Mouse (Mus musculus): ENCODE results near the gene Gm28308. TPM values are rescaled to one million over a fixed set of nuclear protein-coding genes. Genes with fewer than 3 reads are reported as not detected.

The Gm28308 gene
- total RNA-seq, 1 experiment from 2014 or later = not detected

DNA sequence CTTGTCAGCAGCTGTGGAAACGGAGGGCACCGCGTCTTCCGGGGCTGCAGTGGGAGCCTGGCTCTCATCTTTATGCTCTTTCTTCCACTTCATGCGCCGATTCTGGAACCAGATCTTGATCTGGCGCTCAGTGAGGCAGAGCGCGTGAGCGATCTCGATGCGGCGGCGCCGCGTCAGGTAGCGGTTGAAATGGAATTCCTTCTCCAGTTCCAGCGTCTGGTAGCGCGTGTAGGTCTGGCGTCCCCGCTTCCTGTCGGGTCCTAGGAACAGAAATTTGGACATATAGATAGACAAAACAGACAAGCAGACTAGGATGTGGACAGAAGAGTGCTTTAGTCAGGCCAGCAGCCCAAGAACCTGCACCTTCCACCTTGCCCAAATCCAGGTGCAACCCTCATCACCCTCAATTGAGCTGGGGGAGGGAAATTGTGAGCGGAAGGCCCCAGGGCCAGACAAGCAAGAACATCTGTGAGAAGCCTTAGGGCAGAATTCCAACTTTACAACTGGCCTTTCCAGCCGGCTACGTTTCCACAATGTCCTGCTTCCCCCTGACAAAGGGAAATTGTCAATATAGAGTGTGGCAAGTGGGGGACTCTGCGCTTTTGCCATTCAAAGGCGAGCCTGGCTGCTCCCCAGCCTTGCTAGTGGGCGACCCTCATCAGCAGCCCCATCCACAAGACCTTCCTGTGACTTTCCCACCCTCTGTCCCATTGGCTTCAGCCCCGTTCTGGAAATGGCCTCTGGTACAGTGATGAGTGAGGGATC is 2.8 kb upstream of the Gm28308 start:
- no peak for ATAC-seq (replicated peaks in 1 of 2; ENCODE audit: insufficient read depth in 1 of 2, low FRiP score in 2 of 2, low TSS enrichment in 1 of 2, low read depth in 1 of 2, poor library complexity in 2 of 2, severe bottlenecking in 2 of 2)

- no peak for ATAC-seq (replicated peaks in 1 of 2; ENCODE audit: insufficient read depth in 1 of 2, low FRiP score in 2 of 2, low TSS enrichment in 1 of 2, low read depth in 1 of 2, poor library complexity in 2 of 2, severe bottlenecking in 2 of 2)
Observed at GRCm38 (mm10) chr6:52215070-52215469, 1.9 kb upstream of the Gm28308 start.

- no peak for ATAC-seq (replicated peaks in 1 of 2; ENCODE audit: insufficient read depth in 1 of 2, low FRiP score in 2 of 2, low TSS enrichment in 1 of 2, low read depth in 1 of 2, poor library complexity in 2 of 2, severe bottlenecking in 2 of 2)
Observed at GRCm38 (mm10) chr6:52214271-52214670, 1.1 kb upstream of the Gm28308 start.

DNA sequence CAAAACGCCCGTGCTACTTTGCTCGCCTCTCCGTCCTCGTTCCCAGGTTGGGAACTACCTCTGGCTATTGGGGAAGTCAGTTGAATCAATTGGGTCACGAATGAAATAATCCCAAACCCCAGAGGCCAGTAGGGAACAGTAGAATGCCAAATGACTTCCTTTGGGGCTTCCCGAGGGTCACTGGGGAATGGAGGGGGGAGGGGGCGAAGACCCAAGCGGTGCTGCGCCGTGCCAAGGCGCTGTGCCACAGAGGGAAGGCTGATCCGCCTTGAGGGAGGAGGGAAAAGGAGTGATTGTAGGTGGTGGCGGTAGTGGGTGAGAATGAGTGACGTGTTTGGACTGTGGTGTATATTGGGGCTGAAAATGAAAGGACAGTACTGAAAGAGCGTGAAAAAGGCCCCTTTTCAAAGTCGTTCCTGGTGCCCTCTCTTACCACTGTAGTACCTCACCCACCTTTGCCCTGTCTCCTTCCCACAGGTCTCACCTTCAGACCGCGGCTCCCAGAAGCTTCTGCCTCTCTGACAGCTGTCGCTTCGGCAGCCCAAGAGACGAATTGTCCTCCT is 502 bp downstream of the Gm28308 start:
- peak; percentile 12 to 20; a peak in 1 of 4 replicates for ATAC-seq (replicated peaks in 1 of 2; ENCODE audit: insufficient read depth in 1 of 2, low FRiP score in 2 of 2, low TSS enrichment in 1 of 2, low read depth in 1 of 2, poor library complexity in 2 of 2, severe bottlenecking in 2 of 2)

- no peak; a peak in 1 of 4 replicates for ATAC-seq (replicated peaks in 1 of 2; ENCODE audit: insufficient read depth in 1 of 2, low FRiP score in 2 of 2, low TSS enrichment in 1 of 2, low read depth in 1 of 2, poor library complexity in 2 of 2, severe bottlenecking in 2 of 2)
Observed at GRCm38 (mm10) chr6:52211961-52212360, 1.2 kb downstream of the Gm28308 start.

GRCm38 (mm10) chr6:52211170-52211935 is 1.8 kb downstream of the Gm28308 start:
- peak; percentile 54 to 57; a peak in 3 of 4 replicates for ATAC-seq (replicated peaks in 1 of 2; ENCODE audit: insufficient read depth in 1 of 2, low FRiP score in 2 of 2, low TSS enrichment in 1 of 2, low read depth in 1 of 2, poor library complexity in 2 of 2, severe bottlenecking in 2 of 2)

GRCm38 (mm10) chr6:52209685-52210046 is 3.5 kb downstream of the Gm28308 start:
- no peak for ATAC-seq (replicated peaks in 1 of 2; ENCODE audit: insufficient read depth in 1 of 2, low FRiP score in 2 of 2, low TSS enrichment in 1 of 2, low read depth in 1 of 2, poor library complexity in 2 of 2, severe bottlenecking in 2 of 2)

DNA sequence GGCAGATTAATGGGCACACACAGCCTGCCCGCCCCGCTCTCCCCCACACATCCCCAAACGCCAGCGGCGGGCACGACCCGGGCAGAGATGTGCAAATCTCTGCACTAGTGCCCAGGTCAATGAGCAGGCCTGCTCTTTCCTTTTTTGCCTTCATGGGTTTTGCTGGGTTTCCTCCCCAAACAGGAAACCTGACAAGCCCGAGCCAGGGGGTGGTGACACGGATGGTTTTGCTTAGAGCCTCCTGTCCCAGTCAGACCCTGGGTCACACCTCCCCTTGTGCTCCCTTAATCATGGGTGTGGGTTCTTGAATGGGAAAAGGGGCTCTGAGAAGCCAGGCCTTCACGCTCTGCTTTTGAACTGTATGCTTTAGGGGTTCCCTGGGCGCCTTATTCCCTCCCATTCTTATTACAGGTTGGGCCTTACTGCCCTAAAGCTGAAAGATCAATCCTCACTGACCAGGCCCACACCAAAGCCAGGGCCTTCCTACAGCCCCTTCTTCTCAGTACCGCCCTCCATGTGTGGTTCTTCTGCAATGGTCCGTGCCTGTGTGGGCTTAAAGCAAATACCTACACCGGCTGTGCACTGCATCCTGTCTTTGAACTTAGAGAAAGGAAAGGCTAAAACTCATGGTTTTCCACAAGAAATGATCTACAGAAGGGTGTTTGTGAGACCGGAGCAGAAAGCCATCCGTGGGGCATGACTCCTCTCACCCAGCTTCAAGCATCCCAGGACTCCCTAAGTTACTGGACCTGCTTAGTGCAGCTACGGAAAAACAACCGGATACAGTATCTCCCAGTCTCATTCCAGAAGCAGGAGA is 4.1 kb downstream of the Gm28308 start:
- no peak for ATAC-seq (replicated peaks in 1 of 2; ENCODE audit: insufficient read depth in 1 of 2, low FRiP score in 2 of 2, low TSS enrichment in 1 of 2, low read depth in 1 of 2, poor library complexity in 2 of 2, severe bottlenecking in 2 of 2)

GRCm38 (mm10) chr6:52208072-52208867 is 4.9 kb downstream of the Gm28308 start, which contains the start of gene Hoxa6:
Gene Hoxa6, minus strand, starts transcription at chr6:52208722.
- no peak for ATAC-seq (replicated peaks in 1 of 2; ENCODE audit: insufficient read depth in 1 of 2, low FRiP score in 2 of 2, low TSS enrichment in 1 of 2, low read depth in 1 of 2, poor library complexity in 2 of 2, severe bottlenecking in 2 of 2)

DNA sequence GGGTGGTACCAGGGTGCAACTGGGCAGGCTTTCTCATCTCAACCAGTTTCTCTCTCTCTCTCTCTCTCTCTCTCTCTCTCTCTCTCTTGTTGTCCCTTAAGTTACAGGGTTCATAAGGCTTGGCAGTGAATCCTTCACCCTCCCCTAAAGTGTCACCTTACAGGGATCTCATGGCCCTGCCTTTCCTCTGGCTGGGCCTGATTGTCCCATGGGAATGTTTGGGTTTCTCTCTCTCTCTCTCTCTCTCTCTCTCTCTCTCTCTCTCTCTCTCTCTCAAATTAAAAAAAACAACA is 5.5 kb downstream of the Gm28308 start:
- no peak for ATAC-seq (replicated peaks in 1 of 2; ENCODE audit: insufficient read depth in 1 of 2, low FRiP score in 2 of 2, low TSS enrichment in 1 of 2, low read depth in 1 of 2, poor library complexity in 2 of 2, severe bottlenecking in 2 of 2)

DNA sequence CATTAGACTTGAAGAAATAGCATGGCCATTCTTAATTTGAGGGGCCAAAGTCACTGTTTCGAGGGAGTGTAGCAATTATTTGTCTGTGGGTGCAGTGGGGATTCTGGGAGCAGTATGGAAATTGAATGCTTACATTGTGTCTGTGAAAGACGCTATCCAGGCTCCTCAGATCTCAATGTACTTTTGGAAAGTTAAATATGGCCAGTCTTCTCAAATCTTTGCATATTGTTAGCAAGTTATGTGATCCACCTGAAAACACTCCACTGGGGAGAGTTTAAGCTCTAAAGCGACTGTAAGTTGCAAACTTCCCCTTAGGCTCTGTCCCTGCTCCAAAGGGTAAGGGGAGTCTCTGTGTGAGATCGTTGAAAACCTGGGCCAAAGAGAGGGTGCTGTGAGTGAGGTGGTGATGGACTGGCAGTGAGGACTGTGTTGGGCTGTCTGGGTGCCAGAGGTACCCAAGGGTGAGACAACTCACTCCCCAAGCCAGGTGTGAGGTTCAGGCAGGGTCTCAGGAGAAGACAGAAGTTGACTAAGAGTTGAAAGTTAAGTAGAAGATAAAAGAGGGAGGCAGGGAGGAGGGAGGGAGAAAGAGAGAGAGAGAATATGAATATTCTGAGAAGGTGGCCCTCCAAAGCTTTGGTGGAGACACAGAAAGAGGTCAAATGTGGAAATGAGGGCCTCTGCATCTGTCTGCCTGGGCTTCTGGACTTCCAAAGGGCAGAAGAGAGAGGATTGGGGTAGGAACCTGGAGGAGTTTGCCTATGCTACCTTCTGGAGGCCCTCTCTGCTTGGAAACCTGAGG is 6.1 kb downstream of the Gm28308 start:
- ATAC-seq (replicated peaks in 1 of 2; ENCODE audit: insufficient read depth in 1 of 2, low FRiP score in 2 of 2, low TSS enrichment in 1 of 2, low read depth in 1 of 2, poor library complexity in 2 of 2, severe bottlenecking in 2 of 2) = no peak

- ATAC-seq (replicated peaks in 1 of 2; ENCODE audit: insufficient read depth in 1 of 2, low FRiP score in 2 of 2, low TSS enrichment in 1 of 2, low read depth in 1 of 2, poor library complexity in 2 of 2, severe bottlenecking in 2 of 2) = no peak
Observed at GRCm38 (mm10) chr6:52205638-52206621, 7.2 kb downstream of the Gm28308 start.

GRCm38 (mm10) chr6:52205221-52205620 is 7.9 kb downstream of the Gm28308 start:
- ATAC-seq (replicated peaks in 1 of 2; ENCODE audit: insufficient read depth in 1 of 2, low FRiP score in 2 of 2, low TSS enrichment in 1 of 2, low read depth in 1 of 2, poor library complexity in 2 of 2, severe bottlenecking in 2 of 2) = no peak

DNA sequence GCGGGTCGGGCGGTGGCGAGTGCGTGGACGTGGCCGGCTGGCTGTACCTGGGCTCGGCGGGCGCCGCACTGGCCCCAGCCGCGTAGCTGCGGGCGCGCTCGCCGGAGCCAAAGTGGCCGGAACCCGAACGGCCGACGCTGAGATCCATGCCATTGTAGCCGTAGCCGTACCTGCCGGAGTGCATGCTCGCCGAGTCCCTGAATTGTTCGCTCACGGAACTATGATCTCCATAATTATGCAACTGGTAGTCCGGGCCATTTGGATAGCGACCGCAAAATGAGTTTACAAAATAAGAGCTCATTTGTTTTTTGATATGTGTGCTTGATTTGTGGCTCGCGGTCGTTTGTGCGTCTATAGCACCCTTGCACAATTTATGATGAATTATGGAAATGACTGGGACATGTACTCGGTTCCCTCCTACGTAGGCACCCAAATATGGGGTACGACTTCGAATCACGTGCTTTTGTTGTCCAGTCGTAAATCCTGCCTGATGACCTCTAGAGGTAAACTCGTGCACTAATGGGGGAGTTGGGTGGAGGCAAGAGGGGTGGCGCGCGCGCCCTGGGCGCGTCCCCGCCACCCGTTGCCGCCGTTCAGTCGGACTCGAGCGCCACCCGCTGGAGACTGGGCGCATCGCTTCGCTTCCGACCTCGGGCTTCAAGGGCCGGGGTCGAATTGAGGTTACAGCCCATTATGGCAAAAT is 8.9 kb downstream of the Gm28308 start, which contains the start of gene Hoxa5:
TSS of gene Hoxa5 (minus strand) at position 538 of the 703 bp plus-strand sequence.
- ATAC-seq (replicated peaks in 1 of 2; ENCODE audit: insufficient read depth in 1 of 2, low FRiP score in 2 of 2, low TSS enrichment in 1 of 2, low read depth in 1 of 2, poor library complexity in 2 of 2, severe bottlenecking in 2 of 2) = peak in 1 of 2 experiments; percentile 18; a peak in 1 of 4 replicates
